Mouse (Mus musculus): Measurements from ENCODE around the gene Loxl4. TPM values are rescaled to one million over a fixed set of nuclear protein-coding genes. Genes with fewer than 3 reads are reported as not detected.

The Loxl4 gene
- total RNA-seq, 2 experiments from 2014 or later = 0.26 to 0.32 TPM

DNA sequence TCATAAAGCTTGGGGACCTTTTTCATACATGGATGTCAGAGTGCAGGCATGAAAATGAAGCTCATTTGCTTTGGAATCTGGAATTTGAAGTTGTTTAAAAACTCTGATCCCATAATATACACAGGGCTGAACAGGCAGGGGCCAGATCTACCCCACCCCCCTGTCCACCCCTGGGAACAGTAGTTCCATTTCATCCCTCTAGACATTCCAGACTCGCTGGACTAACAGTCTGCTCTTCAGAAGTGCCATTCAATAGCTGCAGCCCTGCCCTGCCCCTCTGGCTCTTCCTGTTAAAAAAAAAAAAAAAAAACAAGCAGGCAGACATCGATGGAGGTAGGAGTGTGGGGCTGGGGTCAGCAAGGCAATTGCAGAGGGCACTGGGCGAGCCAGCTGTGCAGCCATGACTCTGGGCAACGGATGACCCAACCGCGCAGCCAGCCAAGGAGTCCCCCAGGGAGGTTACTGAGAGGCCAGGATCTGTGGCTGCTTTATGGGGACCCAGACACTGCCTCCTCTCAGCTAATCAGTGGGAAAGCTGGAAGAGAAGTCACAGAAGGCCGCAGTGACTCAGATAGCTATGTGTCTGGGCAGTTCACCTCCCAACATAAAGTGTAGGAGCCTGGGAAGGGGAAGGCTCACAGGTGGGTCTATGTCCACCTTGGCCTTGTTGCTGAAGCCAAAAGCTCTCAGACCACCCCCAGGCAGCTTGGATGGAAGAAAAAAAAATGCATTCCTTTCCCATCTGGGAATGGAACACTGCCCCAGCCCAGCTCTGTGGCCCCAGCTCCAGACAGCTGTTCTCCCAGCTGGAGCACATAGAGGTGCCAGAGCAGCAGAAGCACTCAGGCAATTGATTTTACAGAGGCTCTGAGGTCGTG is 26.2 kb upstream of the Loxl4 start:
- no peak for TF ChIP-seq CTCF (conservative IDR thresholded peaks at IDR 0.05)
- H3K27ac ChIP-seq = no peak overlapping the region
- no peak for DNase-seq (ENCODE audit: low spot score in 2 of 2)
- no peak overlapping the region for H3K4me3 ChIP-seq

DNA sequence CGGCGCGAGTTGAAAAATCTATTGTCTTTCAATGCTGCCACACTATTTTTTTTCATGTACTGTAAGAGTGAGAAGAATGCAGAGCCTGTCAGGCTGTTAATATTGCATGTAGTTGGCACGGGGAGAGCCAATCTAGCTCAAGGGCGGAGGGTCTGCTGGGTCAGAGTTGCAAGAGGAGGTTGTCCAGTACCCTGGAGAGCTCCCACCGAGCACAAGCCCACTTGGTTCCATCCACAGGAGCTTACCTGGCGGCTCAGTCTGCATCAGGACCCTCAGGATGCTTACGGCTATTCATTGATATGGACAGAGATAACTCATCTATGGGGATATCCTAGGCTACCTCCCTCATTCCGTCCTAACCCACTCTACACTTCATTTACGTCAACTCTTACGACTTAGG is 24.0 kb upstream of the Loxl4 start:
- TF ChIP-seq CTCF (conservative IDR thresholded peaks at IDR 0.05) = no peak
- no peak overlapping the region for H3K4me3 ChIP-seq
- H3K27ac ChIP-seq = no peak overlapping the region
- DNase-seq (ENCODE audit: low spot score in 2 of 2) = no peak

DNA sequence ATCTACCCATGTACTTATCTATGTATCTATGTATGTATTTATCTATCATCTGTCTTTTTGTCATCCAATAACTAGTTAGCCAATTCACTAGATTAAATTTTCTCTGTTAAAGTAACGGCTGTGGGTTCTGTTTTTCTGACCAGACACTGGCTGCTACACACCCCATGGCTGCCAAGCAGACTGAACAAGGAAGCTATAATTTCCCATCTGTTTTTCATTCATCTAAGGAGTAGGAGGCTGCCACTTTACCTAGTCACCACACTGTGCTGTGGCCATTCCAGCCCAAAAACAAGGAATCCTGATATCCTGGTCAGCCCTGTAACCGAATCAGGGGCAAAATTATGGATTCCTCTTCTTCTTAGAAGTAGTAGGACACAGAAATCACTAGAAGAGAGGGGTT is 21.0 kb upstream of the Loxl4 start:
- DNase-seq (ENCODE audit: low spot score in 2 of 2) = peak in 1 of 2 experiments; percentile 24
- Histone ChIP-seq H3K4me3 (no peak overlapping the region), H3K27ac (no peak overlapping the region)
- TF ChIP-seq CTCF (conservative IDR thresholded peaks at IDR 0.05) = no peak

DNA sequence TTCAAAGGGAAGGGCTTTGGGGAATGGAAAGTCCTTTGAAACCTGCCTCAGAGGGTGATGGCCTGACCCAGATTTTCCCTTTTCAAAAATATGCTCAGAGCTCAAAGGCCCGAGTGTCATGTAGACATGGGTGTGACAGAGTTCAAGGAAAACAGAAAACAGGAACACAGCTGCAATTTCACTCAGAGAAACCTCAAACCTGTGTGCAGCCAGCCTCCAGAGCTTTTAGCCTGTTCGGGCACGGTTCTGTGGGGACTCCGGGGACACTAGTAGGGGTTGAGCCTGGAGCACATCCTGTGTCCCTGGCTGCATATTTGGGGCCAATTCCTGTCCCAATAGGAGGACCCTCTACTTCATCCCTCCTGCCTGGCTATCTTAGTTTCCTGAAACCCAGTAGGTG is 19.7 kb upstream of the Loxl4 start:
- TF ChIP-seq CTCF (conservative IDR thresholded peaks at IDR 0.05) = no peak
- no peak for DNase-seq (ENCODE audit: low spot score in 2 of 2)
- H3K27ac ChIP-seq = no peak overlapping the region
- H3K4me3 ChIP-seq = no peak overlapping the region

DNA sequence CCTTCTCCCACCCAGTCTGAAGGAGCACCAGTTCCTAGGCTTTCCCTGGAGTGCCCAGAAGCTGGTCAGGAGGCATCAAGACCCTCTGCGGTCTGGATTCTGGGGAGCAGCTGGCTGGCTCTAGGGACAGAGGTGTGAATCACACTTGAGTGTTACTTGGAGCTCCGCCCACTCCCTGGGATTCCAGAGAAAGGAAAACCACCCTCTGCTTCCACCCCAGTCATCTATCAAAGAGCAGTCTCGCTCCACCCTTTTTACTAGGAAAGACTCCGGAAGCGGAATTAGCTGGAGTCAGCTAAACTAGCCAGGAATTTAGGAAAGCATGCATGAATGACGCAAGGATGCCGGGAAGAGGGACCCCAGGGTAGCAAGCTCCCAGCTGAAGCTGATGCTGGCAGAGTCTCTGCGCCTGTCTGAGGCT is 18.9 kb upstream of the Loxl4 start:
- no peak overlapping the region for H3K27ac ChIP-seq
- no peak for TF ChIP-seq CTCF (conservative IDR thresholded peaks at IDR 0.05)
- DNase-seq (ENCODE audit: low spot score in 2 of 2) = no peak
- no peak overlapping the region for H3K4me3 ChIP-seq

DNA sequence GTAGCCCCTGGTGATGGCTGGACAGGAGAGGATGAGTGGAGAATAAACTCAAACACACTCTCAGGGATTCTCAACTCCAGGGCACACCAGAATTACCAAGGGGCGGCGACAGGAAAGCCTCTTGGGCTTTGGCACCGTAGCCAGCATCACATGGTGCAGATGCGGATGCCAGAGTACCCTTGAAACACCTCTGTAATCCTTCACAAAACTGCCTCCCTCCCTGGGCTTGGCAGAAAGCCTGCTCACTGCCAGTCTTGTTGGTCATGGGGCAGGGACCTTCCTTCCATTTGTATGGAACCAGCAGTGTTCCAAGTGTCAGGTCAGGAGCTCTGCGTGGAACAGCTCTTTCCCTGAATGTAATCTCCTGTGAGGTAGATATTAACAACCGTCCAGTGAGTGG is 15.5 kb upstream of the Loxl4 start:
- DNase-seq (ENCODE audit: low spot score in 2 of 2) = no peak
- no peak for TF ChIP-seq CTCF (conservative IDR thresholded peaks at IDR 0.05)
- H3K27ac ChIP-seq = no peak overlapping the region
- H3K4me3 ChIP-seq = no peak overlapping the region

DNA sequence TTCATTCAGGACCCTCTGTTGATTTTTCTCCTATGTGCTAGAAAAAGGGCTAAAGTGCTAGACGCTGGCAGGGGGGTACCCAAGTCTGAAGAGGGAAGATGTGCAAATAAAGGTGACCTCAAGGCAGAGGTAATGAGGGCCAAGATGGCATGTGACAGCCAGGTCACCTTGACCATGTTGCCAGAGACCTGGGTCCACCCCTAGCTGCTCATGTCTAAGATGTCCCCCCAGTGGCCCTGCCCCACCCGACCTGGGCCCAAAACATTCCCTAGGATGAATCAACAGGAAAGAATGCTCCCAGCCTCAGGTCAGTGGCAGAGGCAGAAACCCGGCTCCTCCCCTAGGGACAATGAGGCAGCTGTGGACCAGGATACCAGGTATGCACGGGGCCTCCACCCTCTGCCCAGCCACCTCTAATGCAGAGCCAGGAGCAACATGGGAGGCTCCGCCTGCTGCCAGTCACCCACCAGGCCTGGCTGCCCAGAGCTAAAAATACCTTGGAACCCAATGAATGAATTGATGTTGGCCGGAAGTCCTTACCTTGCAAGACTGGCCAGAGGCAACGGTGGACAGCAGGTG is 1.1 kb upstream of the Loxl4 start:
- Histone ChIP-seq H3K27ac (no peak overlapping the region), H3K4me3 (no peak overlapping the region)
- no peak for TF ChIP-seq CTCF (conservative IDR thresholded peaks at IDR 0.05)
- DNase-seq (ENCODE audit: low spot score in 2 of 2) = no peak

DNA sequence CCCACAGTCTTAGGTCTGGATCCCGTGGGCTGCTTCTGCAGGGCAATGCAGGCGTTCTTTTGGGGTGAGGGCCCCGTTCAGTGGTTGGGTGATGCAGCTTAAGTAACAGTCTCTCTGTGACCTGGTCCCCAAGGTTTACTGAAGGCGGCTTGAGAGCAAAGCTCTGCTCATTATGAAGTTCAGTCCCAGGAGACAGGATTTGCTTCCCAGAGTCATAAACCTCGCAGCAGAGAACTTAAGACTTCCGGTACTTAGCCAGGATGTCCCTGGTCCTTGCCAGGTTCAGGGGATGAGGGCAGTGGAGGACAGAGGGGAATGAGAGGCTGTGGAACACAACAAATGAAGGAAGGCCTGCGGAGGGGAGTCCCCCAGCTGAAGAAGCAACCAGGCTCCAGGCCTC is 503 bp upstream of the Loxl4 start:
- no peak for TF ChIP-seq CTCF (conservative IDR thresholded peaks at IDR 0.05)
- H3K4me3 ChIP-seq = peak overlapping the region; percentile 44
- H3K27ac ChIP-seq = no peak overlapping the region
- DNase-seq (ENCODE audit: low spot score in 2 of 2) = no peak

DNA sequence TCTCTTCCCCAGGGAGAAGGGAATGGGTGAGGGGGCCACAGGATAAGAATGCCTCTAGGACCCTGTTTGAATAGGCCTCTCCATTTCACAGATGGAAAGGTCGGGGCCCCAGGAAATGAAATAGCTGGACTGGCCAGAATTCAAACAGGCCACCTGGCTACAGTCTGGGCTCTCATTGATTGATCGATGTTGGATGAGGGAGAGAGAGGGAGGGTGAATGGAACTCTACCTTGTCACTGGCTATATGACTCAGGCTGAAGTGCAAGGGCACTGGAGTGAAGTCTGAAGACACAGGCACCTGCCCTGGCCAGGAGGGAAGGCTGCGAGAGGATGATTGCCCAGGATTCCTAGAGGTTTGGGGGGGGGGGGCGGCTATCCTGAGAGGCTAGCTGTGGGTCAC is 867 bp downstream of the Loxl4 start:
- H3K27ac ChIP-seq = no peak overlapping the region
- DNase-seq (ENCODE audit: low spot score in 2 of 2) = no peak
- no peak for TF ChIP-seq CTCF (conservative IDR thresholded peaks at IDR 0.05)
- H3K4me3 ChIP-seq = no peak overlapping the region

DNA sequence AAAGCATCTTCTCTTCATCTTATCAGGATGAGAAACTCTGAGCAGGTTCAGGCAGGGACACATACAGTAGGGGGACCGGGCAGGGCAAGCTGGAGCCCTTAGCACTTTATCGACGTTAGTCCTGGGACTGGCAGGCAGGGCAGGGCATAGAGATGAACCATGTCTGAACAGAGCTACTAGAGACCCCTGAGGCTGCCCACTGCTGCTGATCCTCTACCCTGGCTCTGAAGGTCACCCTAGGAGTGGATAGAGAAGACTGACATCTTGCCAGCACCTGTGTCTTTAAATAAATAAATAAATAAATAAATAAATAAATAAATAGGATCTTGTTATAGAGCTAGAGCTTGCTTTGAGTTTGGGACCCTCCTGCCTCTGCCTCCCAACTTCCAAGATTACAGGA is 2.9 kb downstream of the Loxl4 start:
- H3K27ac ChIP-seq = no peak overlapping the region
- no peak for DNase-seq (ENCODE audit: low spot score in 2 of 2)
- no peak for TF ChIP-seq CTCF (conservative IDR thresholded peaks at IDR 0.05)
- H3K4me3 ChIP-seq = no peak overlapping the region

DNA sequence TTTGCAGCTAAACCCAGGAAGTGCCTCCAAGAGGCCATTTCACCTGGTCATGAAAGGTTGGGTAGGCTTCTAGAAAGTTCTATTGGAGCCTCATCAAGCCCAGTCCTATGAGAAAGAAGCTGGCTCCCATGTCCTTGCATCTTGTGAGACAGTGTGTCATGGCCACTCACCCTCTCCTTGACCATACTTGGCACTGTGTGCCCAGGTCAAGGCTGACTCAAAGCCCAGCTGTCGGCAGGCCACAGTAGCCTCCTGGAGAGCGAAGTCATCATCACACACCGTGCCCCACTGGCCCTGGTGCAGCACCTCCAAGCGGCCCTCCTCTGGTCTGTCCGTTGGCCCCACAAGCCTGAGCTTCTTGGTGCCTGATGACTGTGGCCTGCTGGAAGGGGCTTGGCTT is 4.5 kb downstream of the Loxl4 start:
- no peak for DNase-seq (ENCODE audit: low spot score in 2 of 2)
- Histone ChIP-seq H3K27ac (no peak overlapping the region), H3K4me3 (no peak overlapping the region)
- no peak for TF ChIP-seq CTCF (conservative IDR thresholded peaks at IDR 0.05)

DNA sequence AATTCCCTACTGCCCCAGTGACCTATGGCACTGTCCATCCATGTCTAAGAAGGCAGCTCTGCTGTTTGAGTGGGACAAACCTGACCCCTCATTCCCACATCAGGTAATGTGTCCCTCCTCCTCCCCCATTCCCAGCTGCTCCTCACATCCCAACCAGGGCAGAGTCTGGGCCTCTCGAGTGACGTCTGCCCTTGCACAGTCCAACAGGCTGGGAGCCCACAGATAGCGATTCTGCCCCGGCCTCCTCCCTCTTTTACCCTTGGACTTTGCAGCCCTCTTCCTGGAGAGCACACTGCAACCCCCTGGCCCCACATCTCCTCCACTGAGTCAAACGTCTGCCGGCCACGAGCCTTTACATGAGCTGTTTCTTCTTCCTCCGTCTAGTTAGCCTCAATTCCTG is 10.0 kb downstream of the Loxl4 start:
- no peak for TF ChIP-seq CTCF (conservative IDR thresholded peaks at IDR 0.05)
- Histone ChIP-seq H3K4me3 (no peak overlapping the region), H3K27ac (no peak overlapping the region)
- DNase-seq (ENCODE audit: low spot score in 2 of 2) = no peak

DNA sequence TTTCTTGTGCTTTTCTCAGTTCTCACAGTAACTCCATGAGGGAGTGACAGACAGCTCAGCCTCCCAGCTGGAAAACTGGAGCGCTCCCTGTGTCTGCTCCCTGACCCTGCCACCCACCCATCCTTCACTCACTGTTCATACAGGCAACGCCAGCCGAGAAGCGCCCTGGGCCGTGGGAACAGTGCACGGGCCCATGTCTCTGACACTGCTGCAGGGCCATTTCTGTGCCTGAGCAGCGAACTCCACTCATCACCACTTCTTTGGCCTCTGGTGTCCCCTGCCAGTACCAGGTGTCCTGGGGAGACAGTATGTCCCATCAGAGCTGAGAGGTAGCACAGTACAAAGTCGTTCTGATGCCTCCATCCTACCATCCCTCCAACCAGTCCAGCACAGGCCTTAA is 10.6 kb downstream of the Loxl4 start:
- no peak for TF ChIP-seq CTCF (conservative IDR thresholded peaks at IDR 0.05)
- DNase-seq (ENCODE audit: low spot score in 2 of 2) = no peak
- H3K27ac ChIP-seq = no peak overlapping the region
- no peak overlapping the region for H3K4me3 ChIP-seq

DNA sequence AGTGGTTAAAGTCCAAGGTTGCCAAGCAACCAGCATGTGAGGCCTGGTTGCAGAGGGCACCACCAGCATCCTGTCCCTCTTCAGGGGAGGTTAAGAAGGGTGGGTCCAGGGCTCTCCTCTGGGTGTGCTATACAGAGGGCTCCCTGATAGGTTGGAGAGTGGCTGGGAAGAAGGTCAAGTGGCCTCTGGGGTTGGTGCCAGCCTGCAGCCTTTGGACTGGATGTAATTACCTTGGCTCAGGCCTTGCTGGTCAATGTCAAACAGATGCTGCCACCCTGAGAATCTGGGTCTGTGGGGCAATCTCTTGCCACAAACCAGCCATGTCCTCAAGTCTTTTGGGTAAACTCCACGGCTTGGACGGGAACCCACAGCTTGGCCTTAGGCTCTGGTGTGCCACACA is 11.2 kb downstream of the Loxl4 start:
- no peak for DNase-seq (ENCODE audit: low spot score in 2 of 2)
- Histone ChIP-seq H3K4me3 (no peak overlapping the region), H3K27ac (no peak overlapping the region)
- no peak for TF ChIP-seq CTCF (conservative IDR thresholded peaks at IDR 0.05)

Measured in layer of hippocampus, adult 2 months (tissue).